Mouse (Mus musculus) Patski (cell line): ENCODE measurements around the gene Nppb. TPM values are rescaled to one million over a fixed set of nuclear protein-coding genes. Genes with fewer than 3 reads are reported as not detected.

Experiments
- ATAC-seq: fragments of 100-300 bp; one replicate; pipeline ENCODE4 v1.8.0; 2021
- CTCF ChIA-PET: fragments of 350-600 bp; sonication (Branson Sonifier 250); formaldehyde crosslinking; loops from one replicate; lab custom pipeline; 2022; ENCODE audit warnings: inconsistent platforms; lab: Charles Lee
- POLR2A ChIA-PET: fragments of 350-600 bp; sonication (Branson Sonifier 250); formaldehyde crosslinking; loops from one replicate; lab custom pipeline; 2022; ENCODE audit warnings: antibody characterized with exemption, inconsistent platforms; lab: Charles Lee
- DNase-seq: peaks from one replicate; pipeline ENCODE4 v3.0.0-alpha.2; 2011; ENCODE audit warnings: low read depth, low spot score
- H3K27me3 ChIP-seq: fragments of 371-371 bp; one replicate; pipeline ENCODE4 v1.5.1; 2021
- CTCF ChIP-seq: fragments of 100-300 bp; IDR thresholded peaks from one replicate; pipeline ENCODE4 v1.5.1; 2021
- in situ Hi-C: fragments of 300-500 bp; cut with MboI; formaldehyde crosslinking; loops from 3 replicates; pipeline ENCODE4 v1.11.1; 2018; ENCODE audit warnings: low pct_unique_long_range_greater_than_20kb, mixed read lengths
- polyA plus RNA-seq: library from polyadenylated mRNA; unstranded; gene quantifications from one replicate; pipeline ENCODE4 v1.2.3, GENCODE M21; 2021

Gene Nppb
- polyA plus RNA-seq, 1 experiment from 2014 or later: 0.60 TPM

GRCm38 (mm10) chr4:147968816-147969215 lies 16.8 kb upstream of the Nppb start:
- no peak for ATAC-seq
- in situ Hi-C loops: no loop called here
- TF ChIP-seq CTCF: no peak
- no peaks in the 10 kb centered on the region for H3K27me3 ChIP-seq
- POLR2A ChIA-PET: interaction anchor here (0.6 kb wide), 1 partner anchor 35 kb away, joined by 4 read pairs; no protein-coding TSS in a partner anchor
- CTCF ChIA-PET: interaction anchor here (1.4 kb wide), 1 partner anchor 8 kb away, joined by 4 read pairs; no protein-coding TSS in a partner anchor
- DNase-seq: no peak

GRCm38 (mm10) chr4:147969337-147969736 lies 16.3 kb upstream of the Nppb start:
- POLR2A ChIA-PET: interaction anchor here (0.6 kb wide), 1 partner anchor 34 kb away, joined by 4 read pairs; no protein-coding TSS in a partner anchor

GRCm38 (mm10) chr4:147976237-147976636 lies 9.4 kb upstream of the Nppb start:
- POLR2A ChIA-PET: no interaction called here

More at GRCm38 (mm10) chr4:147969337-147969736, 16.3 kb upstream of the Nppb start:
- H3K27me3 ChIP-seq: no peaks in the 10 kb centered on the region
- CTCF ChIA-PET: interaction anchor here (1.3 to 1.4 kb wide), 2 partner anchors 9 to 97 kb away, joined by 4 read pairs; no protein-coding TSS in a partner anchor
- ATAC-seq: no peak
- no peak for DNase-seq
- in situ Hi-C loops: no loop called here
- no peak for TF ChIP-seq CTCF

GRCm38 (mm10) chr4:147977726-147978125 lies 7.9 kb upstream of the Nppb start:
- no peak for TF ChIP-seq CTCF
- in situ Hi-C loops: no loop called here
- POLR2A ChIA-PET: no interaction called here

More at GRCm38 (mm10) chr4:147976237-147976636, 9.4 kb upstream of the Nppb start:
- no peak for TF ChIP-seq CTCF
- H3K27me3 ChIP-seq: no peaks in the 10 kb centered on the region
- DNase-seq (no peak), ATAC-seq (no peak)
- CTCF ChIA-PET: interaction anchor here (0.9 to 1.5 kb wide), 3 partner anchors 8 to 15 kb away, joined by 3 to 4 read pairs (median 3); partner anchors contain the start of gene Nppb
- in situ Hi-C loops: no loop called here

GRCm38 (mm10) chr4:147978391-147978790 lies 7.2 kb upstream of the Nppb start:
- no peak for TF ChIP-seq CTCF
- DNase-seq (no peak), ATAC-seq (no peak)
- H3K27me3 ChIP-seq: no peaks in the 10 kb centered on the region
- ChIA-PET CTCF (no interaction called here), POLR2A (no interaction called here)
- in situ Hi-C loops: no loop called here

More at GRCm38 (mm10) chr4:147977726-147978125, 7.9 kb upstream of the Nppb start:
- DNase-seq (no peak), ATAC-seq (no peak)
- no peaks in the 10 kb centered on the region for H3K27me3 ChIP-seq
- CTCF ChIA-PET: no interaction called here

- TF ChIP-seq CTCF: no peak
- DNase-seq: no peak
- in situ Hi-C loops: no loop called here
- ATAC-seq: no peak
- ChIA-PET CTCF (no interaction called here), POLR2A (no interaction called here)
- no peaks in the 10 kb centered on the region for H3K27me3 ChIP-seq
Observed at GRCm38 (mm10) chr4:147979441-147979860, 6.1 kb upstream of the Nppb start.

- no peak for ATAC-seq
- H3K27me3 ChIP-seq: no peaks in the 10 kb centered on the region
- POLR2A ChIA-PET: no interaction called here
- no peak for TF ChIP-seq CTCF
- in situ Hi-C loops: no loop called here
- no peak for DNase-seq
- CTCF ChIA-PET: no interaction called here
Observed at GRCm38 (mm10) chr4:147993571-147994095, 8.0 kb downstream of the Nppb start.

GRCm38 (mm10) chr4:147995311-147995710 lies 9.7 kb downstream of the Nppb start:
- no peak for DNase-seq
- ATAC-seq: no peak
- in situ Hi-C loops: no loop called here
- no peaks in the 10 kb centered on the region for H3K27me3 ChIP-seq
- TF ChIP-seq CTCF: no peak
- ChIA-PET POLR2A (interaction anchor here (0.7 kb wide), 1 partner anchor 58 kb away, joined by 3 read pairs; no protein-coding TSS in a partner anchor), CTCF (no interaction called here)

- DNase-seq (no peak), ATAC-seq (peak; percentile 67)
- ChIA-PET POLR2A (no interaction called here), CTCF (interaction anchor here (0.7 kb wide), 1 partner anchor 8 kb away, joined by 3 read pairs; no protein-coding TSS in a partner anchor)
- no peak for TF ChIP-seq CTCF
- in situ Hi-C loops: loop anchor here (5.0 kb wide), 1 partner anchor 38 kb away; no protein-coding TSS in a partner anchor
- no peaks in the 10 kb centered on the region for H3K27me3 ChIP-seq
Observed at GRCm38 (mm10) chr4:148000202-148000772, 14.7 kb downstream of the Nppb start, which contains the start of gene Nppa. TSS of gene Nppa (plus strand) at chr4:148000722.

GRCm38 (mm10) chr4:148001013-148001789 lies 15.6 kb downstream of the Nppb start:
- DNase-seq (no peak), ATAC-seq (peak; percentile 32)
- ChIA-PET POLR2A (no interaction called here), CTCF (interaction anchor here (0.9 to 1.5 kb wide), 4 partner anchors 14 to 40 kb away, joined by 3 to 8 read pairs (median 4); no protein-coding TSS in a partner anchor)
- TF ChIP-seq CTCF: no peak
- no peaks in the 10 kb centered on the region for H3K27me3 ChIP-seq
- in situ Hi-C loops: loop anchor here (5.0 kb wide), 1 partner anchor 39 kb away; no protein-coding TSS in a partner anchor
